Mouse (Mus musculus) brain, embryonic 14.5 days (tissue): Measurements from ENCODE around the gene Fbxl17. TPM values are rescaled to one million over a fixed set of nuclear protein-coding genes. Genes with fewer than 3 reads are reported as not detected.

Source experiments
- DNase-seq: peaks from one replicate; pipeline ENCODE4 v3.0.0-alpha.2; 2011; ENCODE audit warnings: low read depth
- CTCF ChIP-seq: fragments of 200-500 bp; IDR thresholded peaks from 2 replicates; pipeline ENCODE4 v1.5.1; 2012; ENCODE audit warnings: inconsistent platforms, mild to moderate bottlenecking, moderate library complexity, borderline replicate concordance; ENCODE audit not compliant: insufficient read depth, insufficient read length; ENCODE audit errors: extremely low read depth
- POLR2A ChIP-seq: fragments of 200-500 bp; IDR thresholded peaks from 2 replicates; pipeline ENCODE4 v1.6.1; 2012; ENCODE audit warnings: mild to moderate bottlenecking, inconsistent platforms, borderline replicate concordance; ENCODE audit not compliant: poor library complexity, insufficient read depth, insufficient read length, severe bottlenecking; ENCODE audit errors: extremely low read depth
- polyA plus RNA-seq: library from polyadenylated mRNA; depleted of rRNA; stranded (reverse); fragments of >200 nt; gene quantifications from 2 replicates; pipeline ENCODE4 v1.2.3, GENCODE M21; 2012

The Fbxl17 gene
- polyA plus RNA-seq, 1 experiment, result 30.9 TPM

GRCm38 (mm10) chr17:63093184-63093583, 406.6 kb downstream of the Fbxl17 start:
- TF ChIP-seq POLR2A, result no peak
- TF ChIP-seq CTCF, result no peak
- DNase-seq, result no peak

- no peak for TF ChIP-seq CTCF
- TF ChIP-seq POLR2A, result no peak
- no peak for DNase-seq
Observed at GRCm38 (mm10) chr17:63092774-63093173, 407.0 kb downstream of the Fbxl17 start.

GRCm38 (mm10) chr17:63090112-63090511, 409.7 kb downstream of the Fbxl17 start:
- no peak for DNase-seq
- TF ChIP-seq POLR2A, result no peak
- no peak for TF ChIP-seq CTCF

- no peak for DNase-seq
- TF ChIP-seq CTCF (no peak), POLR2A (no peak)
Observed at GRCm38 (mm10) chr17:63087265-63087664, 412.6 kb downstream of the Fbxl17 start.

GRCm38 (mm10) chr17:63086526-63086925, 413.3 kb downstream of the Fbxl17 start:
- TF ChIP-seq CTCF (no peak), POLR2A (no peak)
- no peak for DNase-seq

- TF ChIP-seq CTCF, result no peak
- TF ChIP-seq POLR2A, result no peak
Observed at GRCm38 (mm10) chr17:63085227-63085626, 414.6 kb downstream of the Fbxl17 start.

GRCm38 (mm10) chr17:63079087-63079486, 420.7 kb downstream of the Fbxl17 start:
- no peak for TF ChIP-seq POLR2A
- no peak for TF ChIP-seq CTCF
- peak; percentile 64 for DNase-seq

More at GRCm38 (mm10) chr17:63085227-63085626, 414.6 kb downstream of the Fbxl17 start:
- no peak for DNase-seq

- TF ChIP-seq POLR2A, result no peak
- DNase-seq, result no peak
Observed at GRCm38 (mm10) chr17:63077509-63077908, 422.3 kb downstream of the Fbxl17 start.

GRCm38 (mm10) chr17:63076661-63077060, 423.2 kb downstream of the Fbxl17 start:
- no peak for DNase-seq
- no peak for TF ChIP-seq POLR2A

GRCm38 (mm10) chr17:63076037-63076426, 423.8 kb downstream of the Fbxl17 start:
- peak; percentile 55 for DNase-seq
- TF ChIP-seq POLR2A (no peak), CTCF (no peak)

- TF ChIP-seq POLR2A (no peak), CTCF (no peak)
- peak; percentile 42 for DNase-seq
Observed at GRCm38 (mm10) chr17:63075091-63076036, 424.5 kb downstream of the Fbxl17 start.

GRCm38 (mm10) chr17:63073342-63073741, 426.5 kb downstream of the Fbxl17 start:
- TF ChIP-seq CTCF, result no peak
- no peak for DNase-seq
